Mouse (Mus musculus): ENCODE results near the gene Arhgap19.

Arhgap19 gene

GRCm38 (mm10) chr19:41831718-41832391 is 30.0 kb upstream of the Arhgap19 start:
- DNase-seq (ENCODE audit: low read depth), result no peak

- DNase-seq (ENCODE audit: low read depth), result no peak
Observed at GRCm38 (mm10) chr19:41831101-41831570, 29.3 kb upstream of the Arhgap19 start.

- no peak for DNase-seq (ENCODE audit: low read depth)
Observed at GRCm38 (mm10) chr19:41830106-41831031, 28.5 kb upstream of the Arhgap19 start.

GRCm38 (mm10) chr19:41829381-41830105 is 27.7 kb upstream of the Arhgap19 start, which contains the start of gene Frat1:
Gene Frat1, plus strand, starts transcription at chr19:41829970.
- DNase-seq (ENCODE audit: low read depth), result peak; percentile 36

- no peak for DNase-seq (ENCODE audit: low read depth)
Observed at GRCm38 (mm10) chr19:41828941-41829340, 27.1 kb upstream of the Arhgap19 start.

- no peak for DNase-seq (ENCODE audit: low read depth)
Observed at GRCm38 (mm10) chr19:41826529-41826928, 24.7 kb upstream of the Arhgap19 start.

GRCm38 (mm10) chr19:41824950-41825349 is 23.1 kb upstream of the Arhgap19 start:
- no peak for DNase-seq (ENCODE audit: low read depth)

- DNase-seq (ENCODE audit: low read depth), result no peak
Observed at GRCm38 (mm10) chr19:41822589-41822988, 20.7 kb upstream of the Arhgap19 start.

GRCm38 (mm10) chr19:41821436-41821835 is 19.6 kb upstream of the Arhgap19 start:
- DNase-seq (ENCODE audit: low read depth), result no peak

- DNase-seq (ENCODE audit: low read depth), result no peak
Observed at GRCm38 (mm10) chr19:41818749-41819148, 16.9 kb upstream of the Arhgap19 start.

- no peak for DNase-seq (ENCODE audit: low read depth)
Observed at GRCm38 (mm10) chr19:41817325-41817724, 15.5 kb upstream of the Arhgap19 start.

GRCm38 (mm10) chr19:41816915-41817314 is 15.1 kb upstream of the Arhgap19 start:
- DNase-seq (ENCODE audit: low read depth), result no peak

GRCm38 (mm10) chr19:41816410-41816809 is 14.6 kb upstream of the Arhgap19 start:
- DNase-seq (ENCODE audit: low read depth), result no peak

- no peak for DNase-seq (ENCODE audit: low read depth)
Observed at GRCm38 (mm10) chr19:41813374-41813773, 11.5 kb upstream of the Arhgap19 start.

GRCm38 (mm10) chr19:41812525-41812924 is 10.7 kb upstream of the Arhgap19 start:
- no peak for DNase-seq (ENCODE audit: low read depth)

GRCm38 (mm10) chr19:41810074-41810473 is 8.2 kb upstream of the Arhgap19 start:
- DNase-seq (ENCODE audit: low read depth), result no peak

- DNase-seq (ENCODE audit: low read depth), result no peak
Observed at GRCm38 (mm10) chr19:41808104-41808634, 6.3 kb upstream of the Arhgap19 start.

GRCm38 (mm10) chr19:41807497-41807896 is 5.7 kb upstream of the Arhgap19 start:
- no peak for DNase-seq (ENCODE audit: low read depth)

- no peak for DNase-seq (ENCODE audit: low read depth)
Observed at GRCm38 (mm10) chr19:41805831-41806230, 4.0 kb upstream of the Arhgap19 start.

- DNase-seq (ENCODE audit: low read depth), result no peak
Observed at GRCm38 (mm10) chr19:41803322-41803721, 1.5 kb upstream of the Arhgap19 start.

- DNase-seq (ENCODE audit: low read depth), result no peak
Observed at GRCm38 (mm10) chr19:41800986-41801741, 683 bp downstream of the Arhgap19 start.

Data from fibroblast of lung, adult 2 months (primary cell).